Mouse (Mus musculus): Measurements from ENCODE around the gene Mmaa.

DNA sequence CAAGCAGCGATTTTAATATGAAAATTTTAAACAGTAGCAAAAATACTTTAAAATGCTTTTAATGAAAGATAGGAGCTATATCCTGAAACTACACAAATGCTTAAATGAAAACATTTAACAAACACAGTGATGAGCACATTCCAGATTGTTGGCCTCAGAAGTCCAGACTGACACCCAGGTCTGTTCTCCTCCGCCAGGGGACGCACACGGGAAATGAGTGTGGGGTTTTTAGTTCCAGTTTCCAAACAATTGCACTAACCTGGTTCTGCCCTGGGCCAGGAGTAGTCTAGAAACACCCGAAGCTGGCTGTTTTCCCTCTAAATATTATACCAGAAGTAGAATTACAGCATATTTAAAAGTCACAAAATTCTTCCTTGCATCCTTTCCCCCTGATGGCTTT lies 5.0 kb upstream of the Mmaa start:
- TF ChIP-seq CTCF (IDR thresholded peaks at IDR 0.05; ENCODE audit: low read depth) (peak; percentile 56), EP300 (optimal IDR thresholded peaks at IDR 0.05) (no peak)
